Mouse (Mus musculus): ENCODE measurements around the gene Otx2. TPM values are rescaled to one million over a fixed set of nuclear protein-coding genes. Genes with fewer than 3 reads are reported as not detected.

Gene Otx2
- polyA plus RNA-seq, 1 experiment from 2014 or later = 21.9 TPM

- Histone ChIP-seq H3K4me3 (no peak overlapping the region), H3K27me3 (peaks cover 39% of the 10 kb centered on the region)
- no peak for ATAC-seq (ENCODE audit: low FRiP score, low read depth)
Observed at GRCm38 (mm10) chr14:48679590-48679989, 6.0 kb upstream of the Otx2 start.

GRCm38 (mm10) chr14:48678674-48679073 is 5.1 kb upstream of the Otx2 start:
- Histone ChIP-seq H3K36me3 (no peaks in the 10 kb centered on the region), H3K4me2 (no peak overlapping the region), H3K27me3 (peaks cover 48% of the 10 kb centered on the region), H3K9ac (no peak overlapping the region), H3K4me1 (replicated peaks) (0 out of 2 replicates have a peak, but pooled peaks cover 4% of the 10 kb centered on the region), H3K9me3 (no peaks in the 10 kb centered on the region), H3K4me3 (no peak overlapping the region), H3K27ac (replicated peaks) (no peak overlapping the region)
- 74% methylated on average over 3 of the region's 3 CpGs for WGBS
- ATAC-seq (ENCODE audit: low FRiP score, low read depth) = no peak

More at GRCm38 (mm10) chr14:48679590-48679989, 6.0 kb upstream of the Otx2 start:
- Histone ChIP-seq H3K4me1 (replicated peaks) (no peaks in the 10 kb centered on the region), H3K27ac (replicated peaks) (no peak overlapping the region), H3K9ac (no peak overlapping the region), H3K9me3 (no peaks in the 10 kb centered on the region), H3K4me2 (no peak overlapping the region), H3K36me3 (no peaks in the 10 kb centered on the region)
- WGBS = 87% methylated on average over 5 of the region's 5 CpGs

- Histone ChIP-seq H3K27ac (replicated peaks) (no peak overlapping the region), H3K9me3 (no peaks in the 10 kb centered on the region), H3K27me3 (peaks cover 83% of the 10 kb centered on the region), H3K4me2 (peak overlapping the region; percentile 42), H3K4me3 (peak overlapping the region; percentile 14; the same call in 1 of the 2 replicates), H3K9ac (no peak overlapping the region), H3K36me3 (no peaks in the 10 kb centered on the region), H3K4me1 (replicated peaks) (peaks cover 7% of the 10 kb centered on the region; the same call in 1 of the 2 replicates)
- ATAC-seq (ENCODE audit: low FRiP score, low read depth) = peak; percentile 42; the same call in 1 of the 2 replicates
- WGBS = 1% methylated on average over 36 of the region's 36 CpGs
Observed at GRCm38 (mm10) chr14:48674036-48674831, 615 bp upstream of the Otx2 start.

GRCm38 (mm10) chr14:48672611-48673176 is 925 bp downstream of the Otx2 start:
- WGBS = 14% methylated on average over 10 of the region's 10 CpGs
- Histone ChIP-seq H3K9ac (no peak overlapping the region), H3K4me1 (replicated peaks) (peaks cover 11% of the 10 kb centered on the region; the same call in 1 of the 2 replicates), H3K27me3 (peaks cover 84% of the 10 kb centered on the region), H3K9me3 (no peaks in the 10 kb centered on the region), H3K4me3 (no peak overlapping the region), H3K27ac (replicated peaks) (no peak overlapping the region), H3K36me3 (no peaks in the 10 kb centered on the region), H3K4me2 (no peak overlapping the region)
- no peak for ATAC-seq (ENCODE audit: low FRiP score, low read depth)

- Histone ChIP-seq H3K9ac (no peak overlapping the region), H3K36me3 (no peaks in the 10 kb centered on the region), H3K9me3 (no peaks in the 10 kb centered on the region), H3K4me3 (0 out of 2 replicates have a peak overlapping the region, but pooled peaks have one; percentile 4), H3K27ac (replicated peaks) (no peak overlapping the region), H3K27me3 (peaks cover 86% of the 10 kb centered on the region), H3K4me2 (no peak overlapping the region), H3K4me1 (replicated peaks) (peaks cover 11% of the 10 kb centered on the region; the same call in 1 of the 2 replicates)
- WGBS = 26% methylated on average over 9 of the region's 9 CpGs
- no peak for ATAC-seq (ENCODE audit: low FRiP score, low read depth)
Observed at GRCm38 (mm10) chr14:48671480-48672240, 2.0 kb downstream of the Otx2 start.

- H3K9ac ChIP-seq = no peak overlapping the region
Observed at GRCm38 (mm10) chr14:48670761-48671479, 2.7 kb downstream of the Otx2 start.

GRCm38 (mm10) chr14:48670258-48670630 is 3.4 kb downstream of the Otx2 start:
- no peak overlapping the region for H3K4me2 ChIP-seq
- H3K9ac ChIP-seq = no peak overlapping the region
- no peak overlapping the region for H3K27ac ChIP-seq (replicated peaks)
- peaks cover 11% of the 10 kb centered on the region; the same call in 1 of the 2 replicates for H3K4me1 ChIP-seq (replicated peaks)
- no peak overlapping the region for H3K4me3 ChIP-seq
- H3K27me3 ChIP-seq = peaks cover 84% of the 10 kb centered on the region
- no peak for ATAC-seq (ENCODE audit: low FRiP score, low read depth)
- H3K9me3 ChIP-seq = no peaks in the 10 kb centered on the region
- WGBS = 1% methylated on average over 3 of the region's 3 CpGs
- H3K36me3 ChIP-seq = no peaks in the 10 kb centered on the region

More at GRCm38 (mm10) chr14:48670761-48671479, 2.7 kb downstream of the Otx2 start:
- Histone ChIP-seq H3K36me3 (no peaks in the 10 kb centered on the region), H3K9me3 (no peaks in the 10 kb centered on the region), H3K27me3 (peaks cover 86% of the 10 kb centered on the region), H3K27ac (replicated peaks) (no peak overlapping the region), H3K4me2 (no peak overlapping the region), H3K4me3 (0 out of 2 replicates have a peak overlapping the region, but pooled peaks have one; percentile 4), H3K4me1 (replicated peaks) (peaks cover 11% of the 10 kb centered on the region; the same call in 1 of the 2 replicates)
- ATAC-seq (ENCODE audit: low FRiP score, low read depth) = no peak
- WGBS = 35% methylated on average over 4 of the region's 4 CpGs

GRCm38 (mm10) chr14:48669541-48670257 is 3.9 kb downstream of the Otx2 start:
- no peaks in the 10 kb centered on the region for H3K36me3 ChIP-seq
- no peak overlapping the region for H3K9ac ChIP-seq
- WGBS = 3% methylated on average over 18 of the region's 18 CpGs
- ATAC-seq (ENCODE audit: low FRiP score, low read depth) = no peak
- peaks cover 83% of the 10 kb centered on the region for H3K27me3 ChIP-seq
- H3K9me3 ChIP-seq = no peaks in the 10 kb centered on the region
- no peak overlapping the region for H3K27ac ChIP-seq (replicated peaks)
- no peak overlapping the region; the same call in 1 of the 2 replicates for H3K4me2 ChIP-seq
- H3K4me1 ChIP-seq (replicated peaks) = peaks cover 11% of the 10 kb centered on the region; the same call in 1 of the 2 replicates
- no peak overlapping the region for H3K4me3 ChIP-seq

GRCm38 (mm10) chr14:48668761-48669303 is 4.8 kb downstream of the Otx2 start:
- 1% methylated on average over 29 of the region's 29 CpGs for WGBS
- H3K27me3 ChIP-seq = peaks cover 76% of the 10 kb centered on the region
- peaks cover 8% of the 10 kb centered on the region; the same call in 1 of the 2 replicates for H3K4me1 ChIP-seq (replicated peaks)
- H3K9ac ChIP-seq = 0 out of 2 replicates have a peak overlapping the region, but pooled peaks have one; percentile 11
- H3K4me2 ChIP-seq = peak overlapping the region; percentile 32
- no peak for ATAC-seq (ENCODE audit: low FRiP score, low read depth)
- H3K36me3 ChIP-seq = no peaks in the 10 kb centered on the region
- H3K9me3 ChIP-seq = no peaks in the 10 kb centered on the region
- H3K27ac ChIP-seq (replicated peaks) = peak overlapping the region; percentile 43; the same call in 1 of the 2 replicates
- peak overlapping the region; percentile 9; the same call in 1 of the 2 replicates for H3K4me3 ChIP-seq

GRCm38 (mm10) chr14:48668051-48668481 is 5.6 kb downstream of the Otx2 start:
- WGBS = 1% methylated on average over 11 of the region's 11 CpGs
- Histone ChIP-seq H3K9ac (no peak overlapping the region), H3K27ac (replicated peaks) (no peak overlapping the region), H3K4me2 (no peak overlapping the region), H3K4me1 (replicated peaks) (peaks cover 4% of the 10 kb centered on the region; the same call in 1 of the 2 replicates), H3K27me3 (peaks cover 76% of the 10 kb centered on the region), H3K9me3 (no peaks in the 10 kb centered on the region), H3K36me3 (no peaks in the 10 kb centered on the region), H3K4me3 (no peak overlapping the region)
- ATAC-seq (ENCODE audit: low FRiP score, low read depth) = no peak

Measured in hindbrain, embryonic 15.5 days (tissue).